Mouse (Mus musculus): ENCODE data around the gene Exosc9.

GRCm38 (mm10) chr3:36571827-36572378 lies 19.5 kb downstream of the Exosc9 start, which contains the start of gene Ccna2:
- TF ChIP-seq POLR2A (IDR thresholded peaks at IDR 0.05; ENCODE audit: low read depth, low read length), result peak; percentile 74; the same call in 1 of the 2 replicates
- peak; percentile 71 for TF ChIP-seq CTCF (IDR thresholded peaks at IDR 0.05; ENCODE audit: extremely low read depth, insufficient read length, insufficient replicate concordance, low read depth, low read length)
